Mouse (Mus musculus) liver, adult 2 months (tissue): ENCODE measurements around the gene Kdm2a.

Experiments used
- CTCF ChIP-seq: fragments of 200-500 bp; IDR thresholded peaks from 2 replicates; pipeline ENCODE4 v1.5.1; 2011; ENCODE audit warnings: low read depth, low read length, control low read depth
- POLR2A ChIP-seq: fragments of 200-500 bp; IDR thresholded peaks from 2 replicates; pipeline ENCODE4 v1.6.1; 2011; ENCODE audit warnings: low read length, control low read depth; ENCODE audit not compliant: insufficient read depth; ENCODE audit errors: extremely low read depth

DNA sequence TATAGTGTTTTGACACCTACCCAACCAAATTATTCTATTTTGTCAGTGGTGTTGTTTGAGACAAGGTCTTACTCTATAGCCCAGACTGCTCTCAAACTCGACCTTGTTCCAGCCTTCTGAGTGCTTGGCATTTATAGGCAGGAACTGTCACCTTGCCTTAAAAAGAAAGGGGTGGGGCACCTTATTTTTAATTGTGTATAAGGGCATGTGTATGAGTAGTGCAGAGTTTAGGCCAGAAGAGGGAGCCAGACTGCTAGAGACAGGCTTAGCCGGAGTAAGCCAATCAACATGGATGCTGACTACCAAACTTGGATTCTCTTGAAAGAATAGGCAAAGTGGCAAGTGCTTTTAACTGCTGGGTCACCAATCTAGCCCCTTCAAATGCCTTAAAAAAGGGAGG is 59.9 kb downstream of the Kdm2a start:
- TF ChIP-seq CTCF (peak; percentile 62), POLR2A (no peak)
